8 mouse cellular contexts compared by ENCODE assay signal in genomic region chr11:88151379-88152155, GRCm38 (mm10). TPM values are rescaled to one million over a fixed set of nuclear protein-coding genes. Genes with fewer than 3 reads are reported as not detected.
DNase-seq lines count a peak whose midpoint lies in the region; ATAC-seq and TF ChIP-seq lines count a peak whose summit lies in the region.

No protein-coding gene starts in this region.

- no peak overlapping the region for H3K4me3 ChIP-seq in cortical plate, adult 2 months (ENCODE audit: insufficient read depth, low read length)
- no peak overlapping the region for H3K4me3 ChIP-seq in limb, embryonic 14.5 days (replicated peaks; ENCODE audit: low read length)
- no peak overlapping the region for H3K4me3 ChIP-seq in neural tube, embryonic 14.5 days (ENCODE audit: low read depth, low read length)

- no peak overlapping the region for H3K4me2 ChIP-seq in limb, embryonic 14.5 days (replicated peaks; ENCODE audit: low read depth, low read length, severe bottlenecking)
- H3K4me2 ChIP-seq in neural tube, embryonic 14.5 days (ENCODE audit: low read depth, low read length): no peak overlapping the region

- H3K9ac ChIP-seq in limb, embryonic 14.5 days (ENCODE audit: low read depth, low read length, severe bottlenecking): no peak overlapping the region
- no peak overlapping the region for H3K9ac ChIP-seq in neural tube, embryonic 14.5 days (replicated peaks; ENCODE audit: low read depth, low read length)

- no peak for ATAC-seq in limb, embryonic 14.5 days (ENCODE audit: low FRiP score, low read depth)
- no peak for ATAC-seq in neural tube, embryonic 14.5 days (ENCODE audit: low read depth)

- no peaks in the 10 kb centered on the region for H3K9me3 ChIP-seq in limb, embryonic 14.5 days (ENCODE audit: control insufficient read depth, low read length)
- no peaks in the 10 kb centered on the region for H3K9me3 ChIP-seq in neural tube, embryonic 14.5 days (ENCODE audit: control insufficient read depth, low read length)

- peaks cover 5% of the 10 kb centered on the region; the same call in 1 of the 2 replicates for H3K4me1 ChIP-seq in cortical plate, adult 2 months (ENCODE audit: control insufficient read depth, insufficient read depth, low read length)
- peaks cover 71% of the 10 kb centered on the region for H3K4me1 ChIP-seq in limb, embryonic 14.5 days (ENCODE audit: control insufficient read depth, insufficient read depth, low read length)
- peaks cover 33% of the 10 kb centered on the region for H3K4me1 ChIP-seq in neural tube, embryonic 14.5 days (ENCODE audit: control insufficient read depth, insufficient read depth, low read length)

- DNase-seq in adrenal gland, adult 2 months: peak; percentile 75
- DNase-seq in adrenal gland, postnatal 25 days: no peak
- DNase-seq in heart, postnatal 25 days (ENCODE audit: low spot score): peak; percentile 41
- no peak for DNase-seq in limb, embryonic 14.5 days (ENCODE audit: low spot score)
- DNase-seq in natural killer cell, adult 2 months (ENCODE audit: low spot score in 2 of 2): no peak
- DNase-seq in spleen, postnatal 14 days (ENCODE audit: low spot score in 2 of 2): no peak

- H3K27ac ChIP-seq in cortical plate, adult 2 months (ENCODE audit: insufficient read depth, low read length): 0 out of 2 replicates have a peak overlapping the region, but pooled peaks have one; percentile 9
- peak overlapping the region; percentile 71 for H3K27ac ChIP-seq in limb, embryonic 14.5 days (replicated peaks; ENCODE audit: low read depth, low read length)
- H3K27ac ChIP-seq in neural tube, embryonic 14.5 days (ENCODE audit: low read depth, low read length): peak overlapping the region; percentile 52

- 28% methylated on average over 7 of the region's 7 CpGs for WGBS in limb, embryonic 14.5 days
- 34% methylated on average over 7 of the region's 7 CpGs for WGBS in neural tube, embryonic 14.5 days

- intact Hi-C loops in heart, postnatal 25 days (cut with DNase I): no loop called here

- no peaks in the 10 kb centered on the region for H3K36me3 ChIP-seq in limb, embryonic 14.5 days (ENCODE audit: control insufficient read depth, insufficient read depth, low read length)
- no peaks in the 10 kb centered on the region for H3K36me3 ChIP-seq in neural tube, embryonic 14.5 days (ENCODE audit: control insufficient read depth, insufficient read depth, low read length)

- TF ChIP-seq CTCF in cortical plate, adult 2 months (IDR thresholded peaks at IDR 0.05; ENCODE audit: extremely low read depth, insufficient read depth, low read length): no peak

- no peaks in the 10 kb centered on the region for H3K27me3 ChIP-seq in limb, embryonic 14.5 days (ENCODE audit: control insufficient read depth, insufficient read depth, low read length)
- no peaks in the 10 kb centered on the region for H3K27me3 ChIP-seq in neural tube, embryonic 14.5 days (ENCODE audit: control insufficient read depth, insufficient read depth, low read length)

- no peak for TF ChIP-seq POLR2A in cortical plate, adult 2 months (IDR thresholded peaks at IDR 0.05; ENCODE audit: extremely low read depth, insufficient read depth, low read length)
- TF ChIP-seq POLR2A in limb, embryonic 14.5 days (IDR thresholded peaks at IDR 0.05; ENCODE audit: borderline replicate concordance, extremely low read depth, insufficient read depth, insufficient read length): no peak

RNA-seq across cellular contexts. Expression of gene Mrps23, which starts 52.6 kb away (rescaled TPM):
- 100 to 1,000 TPM; 194 to 208 TPM for total RNA-seq in adrenal gland, adult 2 months (2021)
- 44.9 and 51.2 TPM in 2 replicates for polyA plus RNA-seq in adrenal gland, adult 2 months (2012; rRNA removed)
- total RNA-seq in adrenal gland, postnatal 25 days (2021): 133 and 199 TPM in 2 replicates
- 68.8 and 69.7 TPM in 2 replicates for polyA plus RNA-seq in cortical plate, adult 2 months (2012; rRNA removed)
- total RNA-seq in heart, postnatal 25 days (2021): 100 to 1,000 TPM; 301 to 306 TPM
- polyA plus RNA-seq in limb, embryonic 14.5 days (2012; rRNA removed): 46.9 and 63.5 TPM in 2 replicates
- polyA plus RNA-seq in limb, embryonic 14.5 days (2014; fragmentation: Nextera tagmentation; extraction: Ambion mirVana): 60.2 and 64.7 TPM in 2 replicates
- polyA plus RNA-seq in neural tube, embryonic 14.5 days (2014; fragmentation: Nextera tagmentation; extraction: Ambion mirVana): 63.7 and 67.9 TPM in 2 replicates

RNA-seq across cellular contexts. Expression of gene Cuedc1, which starts 53.7 kb away (rescaled TPM):
- 10 to 100 TPM; 49.3 to 61.7 TPM for total RNA-seq in adrenal gland, adult 2 months (2021)
- 76.9 and 91.3 TPM in 2 replicates for polyA plus RNA-seq in adrenal gland, adult 2 months (2012; rRNA removed)
- total RNA-seq in adrenal gland, postnatal 25 days (2021): 50.7 and 68.6 TPM in 2 replicates
- 22.3 and 23.9 TPM in 2 replicates for polyA plus RNA-seq in cortical plate, adult 2 months (2012; rRNA removed)
- 10 to 100 TPM; 50.4 to 55.1 TPM for total RNA-seq in heart, postnatal 25 days (2021)
- polyA plus RNA-seq in limb, embryonic 14.5 days (2012; rRNA removed): 40.6 and 44.5 TPM in 2 replicates
- 20.9 and 25.5 TPM in 2 replicates for polyA plus RNA-seq in limb, embryonic 14.5 days (2014; fragmentation: Nextera tagmentation; extraction: Ambion mirVana)
- polyA plus RNA-seq in neural tube, embryonic 14.5 days (2014; fragmentation: Nextera tagmentation; extraction: Ambion mirVana): 34.0 and 38.3 TPM in 2 replicates

Comparison
In these comparisons a context has a peak if more than half of its experiments do, and no peak if none do; other contexts are left out.
1. DNase-seq: peak in adrenal gland, adult 2 months (single experiment) and heart, postnatal 25 days (single experiment); none in adrenal gland, postnatal 25 days (single experiment), limb, embryonic 14.5 days (single experiment), natural killer cell, adult 2 months (0 of 2) and spleen, postnatal 14 days (0 of 2).
2. H3K27ac ChIP-seq: peak in every context shown above with its lines; median percentile 71 in limb, embryonic 14.5 days; 52 in neural tube, embryonic 14.5 days; 9 in cortical plate, adult 2 months.